Mouse (Mus musculus): ENCODE results near the gene Tle4. TPM values are rescaled to one million over a fixed set of nuclear protein-coding genes. Genes with fewer than 3 reads are reported as not detected.

Gene Tle4
- polyA plus RNA-seq, 1 experiment from 2014 or later = 16.5 TPM

- ATAC-seq (ENCODE audit: low FRiP score, low TSS enrichment) = no peak
- no peak overlapping the region for H3K9ac ChIP-seq (ENCODE audit: low read depth, low read length)
Measured at GRCm38 (mm10) chr19:14547133-14547842, 50.6 kb downstream of the Tle4 start.

DNA sequence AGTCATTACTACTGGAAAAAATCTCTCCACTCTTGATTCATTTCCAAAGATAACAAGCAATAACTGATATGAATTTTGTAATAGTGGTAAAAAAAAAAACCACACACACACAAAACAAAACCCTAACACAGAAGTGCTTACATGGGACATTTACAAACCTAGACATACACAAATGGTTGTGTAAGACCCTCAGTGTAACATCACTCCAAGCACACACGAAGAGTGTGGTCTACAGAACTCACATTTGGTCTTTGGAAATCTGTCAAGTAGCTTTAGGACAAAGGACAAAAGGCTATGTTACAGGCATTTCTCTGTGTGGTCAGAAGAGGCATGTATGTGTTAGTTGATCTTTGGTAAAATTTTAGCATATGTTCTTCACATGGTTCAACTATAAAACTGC, 52.4 kb downstream of the Tle4 start:
- no peak for ATAC-seq (ENCODE audit: low FRiP score, low TSS enrichment)
- no peak overlapping the region for H3K4me2 ChIP-seq (replicated peaks; ENCODE audit: low read depth, low read length)
- H3K9me3 ChIP-seq (ENCODE audit: control insufficient read depth, low read length) = no peaks in the 10 kb centered on the region
- 95% methylated on average over 1 of the region's 1 CpGs for WGBS
- no peaks in the 10 kb centered on the region for H3K4me1 ChIP-seq (ENCODE audit: control insufficient read depth, insufficient read depth, low read length)
- no peaks in the 10 kb centered on the region; the same call in 1 of the 2 replicates for H3K36me3 ChIP-seq (ENCODE audit: control insufficient read depth, insufficient read depth, low read length)
- H3K4me3 ChIP-seq (ENCODE audit: low read length) = no peak overlapping the region
- H3K27me3 ChIP-seq (ENCODE audit: control insufficient read depth, insufficient read depth, low read length) = no peaks in the 10 kb centered on the region
- no peak overlapping the region for H3K27ac ChIP-seq (ENCODE audit: low read depth, low read length)
- H3K9ac ChIP-seq (ENCODE audit: low read depth, low read length) = no peak overlapping the region

More at GRCm38 (mm10) chr19:14547133-14547842, 50.6 kb downstream of the Tle4 start:
- Histone ChIP-seq H3K36me3 (ENCODE audit: control insufficient read depth, insufficient read depth, low read length) (no peaks in the 10 kb centered on the region; the same call in 1 of the 2 replicates), H3K4me1 (ENCODE audit: control insufficient read depth, insufficient read depth, low read length) (no peaks in the 10 kb centered on the region), H3K27ac (ENCODE audit: low read depth, low read length) (no peak overlapping the region), H3K27me3 (ENCODE audit: control insufficient read depth, insufficient read depth, low read length) (no peaks in the 10 kb centered on the region), H3K4me2 (replicated peaks; ENCODE audit: low read depth, low read length) (no peak overlapping the region), H3K4me3 (ENCODE audit: low read length) (no peak overlapping the region), H3K9me3 (ENCODE audit: control insufficient read depth, low read length) (no peaks in the 10 kb centered on the region)
- 95% methylated on average over 8 of the region's 8 CpGs for WGBS

GRCm38 (mm10) chr19:14543305-14543704, 54.5 kb downstream of the Tle4 start:
- Histone ChIP-seq H3K27ac (ENCODE audit: low read depth, low read length) (no peak overlapping the region), H3K9me3 (ENCODE audit: control insufficient read depth, low read length) (no peaks in the 10 kb centered on the region), H3K4me1 (ENCODE audit: control insufficient read depth, insufficient read depth, low read length) (no peaks in the 10 kb centered on the region), H3K4me3 (ENCODE audit: low read length) (no peak overlapping the region), H3K27me3 (ENCODE audit: control insufficient read depth, insufficient read depth, low read length) (no peaks in the 10 kb centered on the region), H3K36me3 (ENCODE audit: control insufficient read depth, insufficient read depth, low read length) (no peaks in the 10 kb centered on the region; the same call in 1 of the 2 replicates), H3K9ac (ENCODE audit: low read depth, low read length) (no peak overlapping the region), H3K4me2 (replicated peaks; ENCODE audit: low read depth, low read length) (no peak overlapping the region)
- no peak for ATAC-seq (ENCODE audit: low FRiP score, low TSS enrichment)
- 88% methylated on average over 1 of the region's 1 CpGs for WGBS

GRCm38 (mm10) chr19:14540678-14541077, 57.2 kb downstream of the Tle4 start:
- no peak overlapping the region for H3K4me2 ChIP-seq (replicated peaks; ENCODE audit: low read depth, low read length)
- H3K27ac ChIP-seq (ENCODE audit: low read depth, low read length) = no peak overlapping the region
- H3K9ac ChIP-seq (ENCODE audit: low read depth, low read length) = no peak overlapping the region
- H3K4me1 ChIP-seq (ENCODE audit: control insufficient read depth, insufficient read depth, low read length) = no peaks in the 10 kb centered on the region
- H3K36me3 ChIP-seq (ENCODE audit: control insufficient read depth, insufficient read depth, low read length) = no peaks in the 10 kb centered on the region; the same call in 1 of the 2 replicates
- H3K9me3 ChIP-seq (ENCODE audit: control insufficient read depth, low read length) = no peaks in the 10 kb centered on the region
- WGBS = 77% methylated on average over 3 of the region's 3 CpGs
- H3K4me3 ChIP-seq (ENCODE audit: low read length) = no peak overlapping the region
- H3K27me3 ChIP-seq (ENCODE audit: control insufficient read depth, insufficient read depth, low read length) = no peaks in the 10 kb centered on the region
- no peak for ATAC-seq (ENCODE audit: low FRiP score, low TSS enrichment)

- H3K4me1 ChIP-seq (ENCODE audit: control insufficient read depth, insufficient read depth, low read length) = no peaks in the 10 kb centered on the region
- no peaks in the 10 kb centered on the region for H3K36me3 ChIP-seq (ENCODE audit: control insufficient read depth, insufficient read depth, low read length)
- H3K4me2 ChIP-seq (replicated peaks; ENCODE audit: low read depth, low read length) = no peak overlapping the region
- no peaks in the 10 kb centered on the region for H3K27me3 ChIP-seq (ENCODE audit: control insufficient read depth, insufficient read depth, low read length)
- H3K4me3 ChIP-seq (ENCODE audit: low read length) = no peak overlapping the region
- no peak overlapping the region for H3K9ac ChIP-seq (ENCODE audit: low read depth, low read length)
- no peaks in the 10 kb centered on the region for H3K9me3 ChIP-seq (ENCODE audit: control insufficient read depth, low read length)
- ATAC-seq (ENCODE audit: low FRiP score, low TSS enrichment) = no peak
- no peak overlapping the region for H3K27ac ChIP-seq (ENCODE audit: low read depth, low read length)
- 90% methylated on average over 2 of the region's 2 CpGs for WGBS
Measured at GRCm38 (mm10) chr19:14536676-14537075, 61.2 kb downstream of the Tle4 start.

DNA sequence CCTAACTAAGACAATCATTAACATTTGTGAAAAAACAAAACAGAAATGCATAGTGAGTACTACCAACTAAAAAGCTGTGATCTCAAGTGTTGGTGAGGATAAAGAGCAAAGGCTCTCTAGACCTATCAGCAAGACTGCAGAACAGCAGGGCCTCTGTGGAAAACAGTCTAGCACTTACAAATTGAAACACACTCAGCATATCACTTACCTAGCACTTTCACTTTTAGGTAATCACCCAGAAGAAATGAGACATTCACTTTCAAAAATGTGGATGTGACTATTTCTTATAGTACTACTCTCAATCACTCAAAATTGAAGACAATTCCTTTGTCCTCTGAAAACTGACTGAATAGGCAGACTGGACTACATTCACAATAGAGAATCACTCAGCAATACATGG, 63.4 kb downstream of the Tle4 start:
- H3K36me3 ChIP-seq (ENCODE audit: control insufficient read depth, insufficient read depth, low read length) = no peaks in the 10 kb centered on the region
- no peak overlapping the region for H3K9ac ChIP-seq (ENCODE audit: low read depth, low read length)
- H3K4me2 ChIP-seq (replicated peaks; ENCODE audit: low read depth, low read length) = no peak overlapping the region
- no peaks in the 10 kb centered on the region for H3K4me1 ChIP-seq (ENCODE audit: control insufficient read depth, insufficient read depth, low read length)
- H3K27ac ChIP-seq (ENCODE audit: low read depth, low read length) = no peak overlapping the region
- H3K27me3 ChIP-seq (ENCODE audit: control insufficient read depth, insufficient read depth, low read length) = no peaks in the 10 kb centered on the region
- no peak overlapping the region for H3K4me3 ChIP-seq (ENCODE audit: low read length)
- ATAC-seq (ENCODE audit: low FRiP score, low TSS enrichment) = no peak
- H3K9me3 ChIP-seq (ENCODE audit: control insufficient read depth, low read length) = no peaks in the 10 kb centered on the region

- WGBS = 95% methylated on average over 6 of the region's 6 CpGs
- H3K9ac ChIP-seq (ENCODE audit: low read depth, low read length) = no peak overlapping the region
- no peak overlapping the region for H3K27ac ChIP-seq (ENCODE audit: low read depth, low read length)
- no peak for ATAC-seq (ENCODE audit: low FRiP score, low TSS enrichment)
- H3K27me3 ChIP-seq (ENCODE audit: control insufficient read depth, insufficient read depth, low read length) = no peaks in the 10 kb centered on the region
- no peak overlapping the region for H3K4me3 ChIP-seq (ENCODE audit: low read length)
- H3K4me2 ChIP-seq (replicated peaks; ENCODE audit: low read depth, low read length) = no peak overlapping the region
- H3K4me1 ChIP-seq (ENCODE audit: control insufficient read depth, insufficient read depth, low read length) = no peaks in the 10 kb centered on the region
- no peaks in the 10 kb centered on the region for H3K36me3 ChIP-seq (ENCODE audit: control insufficient read depth, insufficient read depth, low read length)
- H3K9me3 ChIP-seq (ENCODE audit: control insufficient read depth, low read length) = no peaks in the 10 kb centered on the region
Measured at GRCm38 (mm10) chr19:14532861-14533260, 65.0 kb downstream of the Tle4 start.

DNA sequence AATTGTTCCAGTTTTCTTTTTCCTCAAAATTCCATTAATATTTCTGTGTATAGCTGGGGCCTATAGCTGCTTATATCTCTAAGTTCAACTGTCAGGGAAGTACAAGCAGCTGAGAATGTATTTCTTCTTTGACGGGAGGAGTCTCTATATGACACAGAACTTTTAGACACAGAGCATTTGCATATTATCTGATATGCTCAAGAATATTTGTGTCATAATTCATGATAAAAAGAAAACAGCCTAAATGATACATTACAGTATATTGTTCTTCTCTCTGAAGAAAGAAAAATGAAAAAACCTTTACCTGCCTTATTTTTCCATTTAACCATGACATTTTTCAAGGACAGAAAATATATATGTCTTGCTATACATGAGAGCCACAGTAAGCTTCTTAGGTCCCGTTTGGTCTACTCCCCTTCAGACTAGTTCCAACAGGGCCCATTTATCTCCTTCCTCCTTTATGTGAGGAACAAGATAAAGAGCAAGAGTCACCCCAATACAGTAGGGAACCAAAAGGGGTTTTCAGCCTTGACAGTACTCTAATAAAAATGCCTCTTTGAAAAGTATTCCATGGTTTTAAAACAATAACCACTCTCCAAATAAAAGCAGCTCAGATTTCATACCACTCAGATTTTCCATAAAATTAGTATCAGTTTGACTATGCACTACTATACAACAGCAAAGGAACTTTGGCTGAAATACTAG, 77.6 kb downstream of the Tle4 start:
- Histone ChIP-seq H3K4me3 (ENCODE audit: low read length) (no peak overlapping the region), H3K36me3 (ENCODE audit: control insufficient read depth, insufficient read depth, low read length) (peaks cover 16% of the 10 kb centered on the region; the same call in 1 of the 2 replicates), H3K9ac (ENCODE audit: low read depth, low read length) (no peak overlapping the region), H3K4me2 (replicated peaks; ENCODE audit: low read depth, low read length) (no peak overlapping the region), H3K9me3 (ENCODE audit: control insufficient read depth, low read length) (no peaks in the 10 kb centered on the region), H3K4me1 (ENCODE audit: control insufficient read depth, insufficient read depth, low read length) (no peaks in the 10 kb centered on the region), H3K27me3 (ENCODE audit: control insufficient read depth, insufficient read depth, low read length) (no peaks in the 10 kb centered on the region), H3K27ac (ENCODE audit: low read depth, low read length) (no peak overlapping the region)
- WGBS = 65% methylated on average over 2 of the region's 2 CpGs
- ATAC-seq (ENCODE audit: low FRiP score, low TSS enrichment) = no peak

GRCm38 (mm10) chr19:14519186-14519585, 78.7 kb downstream of the Tle4 start:
- WGBS = 93% methylated on average over 7 of the region's 7 CpGs
- no peaks in the 10 kb centered on the region for H3K4me1 ChIP-seq (ENCODE audit: control insufficient read depth, insufficient read depth, low read length)
- peaks cover 16% of the 10 kb centered on the region; the same call in 1 of the 2 replicates for H3K36me3 ChIP-seq (ENCODE audit: control insufficient read depth, insufficient read depth, low read length)
- H3K4me2 ChIP-seq (replicated peaks; ENCODE audit: low read depth, low read length) = no peak overlapping the region
- H3K9me3 ChIP-seq (ENCODE audit: control insufficient read depth, low read length) = no peaks in the 10 kb centered on the region
- no peaks in the 10 kb centered on the region for H3K27me3 ChIP-seq (ENCODE audit: control insufficient read depth, insufficient read depth, low read length)
- H3K27ac ChIP-seq (ENCODE audit: low read depth, low read length) = no peak overlapping the region
- ATAC-seq (ENCODE audit: low FRiP score, low TSS enrichment) = no peak
- H3K9ac ChIP-seq (ENCODE audit: low read depth, low read length) = no peak overlapping the region
- H3K4me3 ChIP-seq (ENCODE audit: low read length) = no peak overlapping the region

All from kidney, embryonic 14.5 days (tissue).